Mouse (Mus musculus) brain, embryonic 14.5 days (tissue): ENCODE measurements around the gene Ncam1. TPM values are rescaled to one million over a fixed set of nuclear protein-coding genes. Genes with fewer than 3 reads are reported as not detected.

Experiments used
- DNase-seq: peaks from one replicate; pipeline ENCODE4 v3.0.0-alpha.2; 2011; ENCODE audit warnings: low read depth
- CTCF ChIP-seq: fragments of 200-500 bp; IDR thresholded peaks from 2 replicates; pipeline ENCODE4 v1.5.1; 2012; ENCODE audit warnings: inconsistent platforms, mild to moderate bottlenecking, moderate library complexity, borderline replicate concordance; ENCODE audit not compliant: insufficient read depth, insufficient read length; ENCODE audit errors: extremely low read depth
- POLR2A ChIP-seq: fragments of 200-500 bp; IDR thresholded peaks from 2 replicates; pipeline ENCODE4 v1.6.1; 2012; ENCODE audit warnings: mild to moderate bottlenecking, inconsistent platforms, borderline replicate concordance; ENCODE audit not compliant: poor library complexity, insufficient read depth, insufficient read length, severe bottlenecking; ENCODE audit errors: extremely low read depth
- polyA plus RNA-seq: library from polyadenylated mRNA; depleted of rRNA; stranded (reverse); fragments of >200 nt; gene quantifications from 2 replicates; pipeline ENCODE4 v1.2.3, GENCODE M21; 2012

Gene Ncam1
- polyA plus RNA-seq, 1 experiment: 231 TPM

GRCm38 (mm10) chr9:49502245-49502644 lies 296.5 kb downstream of the Ncam1 start:
- no peak for TF ChIP-seq CTCF
- TF ChIP-seq POLR2A: no peak
- no peak for DNase-seq

GRCm38 (mm10) chr9:49499878-49500277 lies 298.8 kb downstream of the Ncam1 start:
- no peak for DNase-seq
- TF ChIP-seq POLR2A: no peak
- TF ChIP-seq CTCF: no peak

GRCm38 (mm10) chr9:49493979-49494649 lies 304.6 kb downstream of the Ncam1 start:
- TF ChIP-seq POLR2A (no peak), CTCF (peak; percentile 91)
- DNase-seq: peak; percentile 90

- no peak for DNase-seq
- TF ChIP-seq CTCF: no peak
- no peak for TF ChIP-seq POLR2A
Measured at GRCm38 (mm10) chr9:49490609-49491008, 308.1 kb downstream of the Ncam1 start.

- peak; percentile 87 for DNase-seq
- peak; percentile 100 for TF ChIP-seq CTCF
- no peak for TF ChIP-seq POLR2A
Measured at GRCm38 (mm10) chr9:49488912-49489895, 309.5 kb downstream of the Ncam1 start.

- DNase-seq: no peak
- TF ChIP-seq CTCF (no peak), POLR2A (no peak)
Measured at GRCm38 (mm10) chr9:49488258-49488657, 310.5 kb downstream of the Ncam1 start.

- no peak for DNase-seq
- TF ChIP-seq POLR2A (no peak), CTCF (no peak)
Measured at GRCm38 (mm10) chr9:49487657-49487943, 311.1 kb downstream of the Ncam1 start.

- DNase-seq: no peak
- TF ChIP-seq CTCF: no peak
Measured at GRCm38 (mm10) chr9:49486805-49487656, 311.7 kb downstream of the Ncam1 start.

GRCm38 (mm10) chr9:49485892-49486311 lies 312.8 kb downstream of the Ncam1 start, which contains the start of gene Ttc12:
Gene Ttc12 (minus strand): TSS chr9:49486225.
- peak; percentile 78 for DNase-seq
- TF ChIP-seq POLR2A: no peak
- no peak for TF ChIP-seq CTCF

- TF ChIP-seq POLR2A (no peak), CTCF (peak; percentile 76)
- DNase-seq: peak; percentile 76
Measured at GRCm38 (mm10) chr9:49485250-49485891, 313.4 kb downstream of the Ncam1 start.

GRCm38 (mm10) chr9:49483316-49483715 lies 315.4 kb downstream of the Ncam1 start:
- no peak for DNase-seq
- no peak for TF ChIP-seq CTCF

GRCm38 (mm10) chr9:49472126-49472525 lies 326.6 kb downstream of the Ncam1 start:
- TF ChIP-seq POLR2A (no peak), CTCF (no peak)
- DNase-seq: no peak
